Mouse (Mus musculus): ENCODE data around the gene Tbck. TPM values are rescaled to one million over a fixed set of nuclear protein-coding genes. Genes with fewer than 3 reads are reported as not detected.

Tbck gene
- polyA plus RNA-seq, 1 experiment from 2014 or later = 14.8 TPM

- no peak overlapping the region for H3K27ac ChIP-seq
- H3K4me1 ChIP-seq = peaks cover 13% of the 10 kb centered on the region
- DNase-seq (ENCODE audit: low spot score) = peak; percentile 52
- H3K9me3 ChIP-seq = no peaks in the 10 kb centered on the region
- no peaks in the 10 kb centered on the region for H3K27me3 ChIP-seq (ENCODE audit: insufficient read depth, poor library complexity, severe bottlenecking)
- H3K36me3 ChIP-seq = no peaks in the 10 kb centered on the region
- WGBS = 78% methylated on average over 2 of the region's 2 CpGs
- no peak overlapping the region for H3K4me3 ChIP-seq
These were observed 166.5 kb downstream of the Tbck start for GRCm38 (mm10) chr3:132850431-132850830.

DNA sequence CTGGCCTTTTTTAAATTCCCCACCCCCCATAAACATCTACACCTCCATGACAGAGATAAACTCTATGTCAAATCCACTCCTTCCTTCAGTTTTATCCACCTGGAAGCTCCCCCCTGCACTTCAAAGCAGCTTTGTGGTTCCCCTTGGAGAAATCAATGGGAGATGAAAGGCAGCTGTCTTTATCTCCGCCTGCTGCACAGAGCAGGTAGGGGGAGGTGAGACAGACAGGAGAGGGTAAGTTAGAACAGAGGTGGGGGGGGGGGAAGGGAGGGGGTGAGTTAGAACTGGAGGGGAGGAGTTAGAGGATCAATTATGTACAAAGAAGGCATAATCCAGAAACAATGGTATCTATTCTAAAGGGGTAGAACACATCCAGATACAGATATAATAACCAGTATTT, 167.5 kb downstream of the Tbck start:
- no peak overlapping the region for H3K4me3 ChIP-seq
- peak; percentile 35 for DNase-seq (ENCODE audit: low spot score)
- peaks cover 14% of the 10 kb centered on the region for H3K4me1 ChIP-seq
- H3K36me3 ChIP-seq = no peaks in the 10 kb centered on the region
- H3K9me3 ChIP-seq = no peaks in the 10 kb centered on the region
- H3K27me3 ChIP-seq (ENCODE audit: insufficient read depth, poor library complexity, severe bottlenecking) = no peaks in the 10 kb centered on the region
- no peak overlapping the region for H3K27ac ChIP-seq
- WGBS = 34% methylated on average over 1 of the region's 1 CpGs

GRCm38 (mm10) chr3:132851841-132852728, 168.1 kb downstream of the Tbck start:
- no peak overlapping the region for H3K27ac ChIP-seq
- no peaks in the 10 kb centered on the region for H3K36me3 ChIP-seq
- no peaks in the 10 kb centered on the region for H3K9me3 ChIP-seq
- H3K4me3 ChIP-seq = no peak overlapping the region
- DNase-seq (ENCODE audit: low spot score) = peak; percentile 51
- H3K27me3 ChIP-seq (ENCODE audit: insufficient read depth, poor library complexity, severe bottlenecking) = no peaks in the 10 kb centered on the region
- WGBS = 57% methylated on average over 28 of the region's 28 CpGs
- H3K4me1 ChIP-seq = peaks cover 18% of the 10 kb centered on the region

GRCm38 (mm10) chr3:132854271-132854670, 170.3 kb downstream of the Tbck start:
- Histone ChIP-seq H3K4me1 (peaks cover 23% of the 10 kb centered on the region), H3K27me3 (ENCODE audit: insufficient read depth, poor library complexity, severe bottlenecking) (no peaks in the 10 kb centered on the region), H3K27ac (no peak overlapping the region), H3K4me3 (no peak overlapping the region), H3K9me3 (no peaks in the 10 kb centered on the region), H3K36me3 (no peaks in the 10 kb centered on the region)
- peak; percentile 50 for DNase-seq (ENCODE audit: low spot score)
- WGBS = 89% methylated on average over 9 of the region's 9 CpGs

DNA sequence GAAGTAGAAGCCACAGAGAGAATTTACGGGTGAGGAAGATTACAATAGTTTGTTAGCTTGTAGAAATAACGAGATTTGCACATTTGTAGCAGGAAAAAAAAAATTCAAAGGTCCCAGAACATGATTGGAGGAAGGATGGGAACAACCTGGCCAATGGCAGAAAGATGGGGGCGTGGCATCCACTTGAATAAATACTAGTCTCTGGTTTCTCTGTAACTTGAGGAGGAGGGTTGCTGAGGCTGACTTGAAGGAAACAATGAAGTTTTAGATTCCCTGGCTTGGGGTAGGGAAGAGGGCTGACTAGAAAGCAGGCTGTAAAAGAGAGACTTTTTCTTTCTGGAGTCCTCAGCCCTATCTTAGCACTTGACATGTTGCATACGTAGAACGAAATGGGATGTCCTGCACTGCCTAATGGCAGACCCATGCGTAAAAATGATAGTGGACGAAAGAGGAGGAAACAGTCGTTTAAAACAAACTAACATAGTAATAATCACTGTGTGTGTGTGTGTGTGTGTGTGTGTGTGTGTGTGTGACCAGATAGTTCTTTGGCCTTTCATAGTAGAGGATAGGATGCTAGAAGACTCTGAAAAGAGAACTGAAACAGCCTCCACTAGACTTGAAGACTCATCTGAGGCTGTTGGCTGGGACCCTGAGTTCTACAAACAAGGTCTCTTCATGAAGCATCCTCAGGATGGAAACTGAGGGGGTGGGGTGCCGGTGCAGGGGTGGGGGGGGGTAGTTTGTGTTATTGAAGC, 171.7 kb downstream of the Tbck start:
- Histone ChIP-seq H3K4me3 (no peak overlapping the region), H3K27me3 (ENCODE audit: insufficient read depth, poor library complexity, severe bottlenecking) (no peaks in the 10 kb centered on the region), H3K4me1 (peaks cover 35% of the 10 kb centered on the region), H3K36me3 (no peaks in the 10 kb centered on the region), H3K27ac (no peak overlapping the region), H3K9me3 (no peaks in the 10 kb centered on the region)
- WGBS = 58% methylated on average over 9 of the region's 9 CpGs
- peak; percentile 53 for DNase-seq (ENCODE audit: low spot score)

DNA sequence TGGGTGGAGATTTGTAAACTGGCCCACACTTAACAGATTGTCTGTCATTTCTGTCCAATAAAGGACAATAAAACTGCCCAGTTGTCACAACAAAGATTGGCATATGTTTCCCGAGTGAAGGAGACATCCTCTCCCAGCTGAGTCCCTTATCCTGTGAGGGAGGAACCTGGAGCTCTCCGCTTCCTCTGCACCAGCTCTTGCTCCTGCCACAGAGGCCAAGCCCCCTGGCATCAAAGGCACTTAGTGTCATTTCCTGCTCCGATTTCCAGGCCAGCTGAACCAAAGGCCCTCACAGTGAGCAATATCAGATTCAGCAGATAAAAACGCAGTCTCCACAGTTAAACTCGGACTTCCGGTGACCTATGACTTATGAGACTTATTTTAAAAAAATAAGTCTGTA, 172.7 kb downstream of the Tbck start:
- H3K36me3 ChIP-seq = no peaks in the 10 kb centered on the region
- H3K27ac ChIP-seq = no peak overlapping the region
- DNase-seq (ENCODE audit: low spot score) = peak; percentile 58
- no peaks in the 10 kb centered on the region for H3K27me3 ChIP-seq (ENCODE audit: insufficient read depth, poor library complexity, severe bottlenecking)
- no peak overlapping the region for H3K4me3 ChIP-seq
- H3K4me1 ChIP-seq = peaks cover 32% of the 10 kb centered on the region
- no peaks in the 10 kb centered on the region for H3K9me3 ChIP-seq
- 55% methylated on average over 6 of the region's 6 CpGs for WGBS

- H3K4me1 ChIP-seq = peaks cover 22% of the 10 kb centered on the region
- no peaks in the 10 kb centered on the region for H3K36me3 ChIP-seq
- H3K27ac ChIP-seq = peak overlapping the region; percentile 25; the same call in 1 of the 2 replicates
- H3K9me3 ChIP-seq = no peaks in the 10 kb centered on the region
- 67% methylated on average over 11 of the region's 11 CpGs for WGBS
- DNase-seq (ENCODE audit: low spot score) = no peak
- no peaks in the 10 kb centered on the region for H3K27me3 ChIP-seq (ENCODE audit: insufficient read depth, poor library complexity, severe bottlenecking)
- no peak overlapping the region for H3K4me3 ChIP-seq
These were observed 174.9 kb downstream of the Tbck start for GRCm38 (mm10) chr3:132858849-132859248.

DNA sequence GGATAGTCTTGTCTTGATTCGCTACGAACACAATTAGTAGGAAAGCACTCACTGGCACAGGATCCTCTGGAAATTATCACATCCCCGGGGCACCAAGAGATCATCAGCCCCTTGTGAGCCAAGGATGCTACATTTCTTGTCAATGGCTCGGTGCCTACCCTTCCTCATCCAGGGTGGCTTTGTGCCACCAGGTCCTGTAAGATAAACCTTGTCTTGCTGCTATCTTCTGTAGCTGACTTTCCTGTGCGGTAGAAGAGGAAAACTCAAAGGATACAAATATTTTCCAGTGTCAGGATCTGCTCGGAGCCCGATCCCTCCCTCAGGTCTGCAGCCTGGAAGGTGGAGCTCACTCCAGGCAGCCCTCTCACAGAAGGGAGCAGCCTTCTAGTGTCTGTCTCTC, 175.6 kb downstream of the Tbck start:
- 65% methylated on average over 7 of the region's 7 CpGs for WGBS
- Histone ChIP-seq H3K36me3 (no peaks in the 10 kb centered on the region), H3K4me3 (no peak overlapping the region), H3K27ac (peak overlapping the region; percentile 52), H3K4me1 (peaks cover 22% of the 10 kb centered on the region), H3K27me3 (ENCODE audit: insufficient read depth, poor library complexity, severe bottlenecking) (no peaks in the 10 kb centered on the region), H3K9me3 (no peaks in the 10 kb centered on the region)
- DNase-seq (ENCODE audit: low spot score) = no peak

GRCm38 (mm10) chr3:132860796-132861195, 176.9 kb downstream of the Tbck start:
- no peak for DNase-seq (ENCODE audit: low spot score)
- Histone ChIP-seq H3K27ac (no peak overlapping the region), H3K4me3 (no peak overlapping the region), H3K4me1 (peaks cover 22% of the 10 kb centered on the region), H3K9me3 (no peaks in the 10 kb centered on the region), H3K27me3 (ENCODE audit: insufficient read depth, poor library complexity, severe bottlenecking) (no peaks in the 10 kb centered on the region), H3K36me3 (no peaks in the 10 kb centered on the region)
- WGBS = 81% methylated on average over 8 of the region's 8 CpGs

DNA sequence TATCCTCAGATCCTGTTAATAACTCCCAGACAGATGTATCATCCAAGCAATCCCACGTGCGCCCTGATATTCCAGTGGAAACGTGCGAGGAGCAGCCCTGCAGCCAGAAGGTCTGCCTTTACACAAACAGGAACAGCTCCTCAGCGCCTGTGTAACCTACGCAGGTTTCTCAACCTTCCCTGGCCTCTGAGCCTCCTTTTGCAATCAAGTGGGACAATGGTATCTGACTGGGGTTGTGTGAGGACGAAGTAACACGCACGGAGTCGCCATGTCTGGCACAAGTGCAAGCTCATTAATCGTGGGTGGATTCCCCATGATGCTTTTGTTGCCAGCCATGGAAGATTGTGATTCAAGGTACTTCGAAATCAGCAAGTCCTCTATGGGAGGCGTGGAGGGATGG, 179.9 kb downstream of the Tbck start:
- Histone ChIP-seq H3K4me1 (peaks cover 13% of the 10 kb centered on the region), H3K27ac (no peak overlapping the region), H3K4me3 (no peak overlapping the region), H3K27me3 (ENCODE audit: insufficient read depth, poor library complexity, severe bottlenecking) (no peaks in the 10 kb centered on the region), H3K9me3 (no peaks in the 10 kb centered on the region), H3K36me3 (no peaks in the 10 kb centered on the region)
- 82% methylated on average over 13 of the region's 13 CpGs for WGBS
- no peak for DNase-seq (ENCODE audit: low spot score)

GRCm38 (mm10) chr3:132864329-132864919, 180.5 kb downstream of the Tbck start:
- H3K36me3 ChIP-seq = no peaks in the 10 kb centered on the region
- no peak for DNase-seq (ENCODE audit: low spot score)
- H3K27ac ChIP-seq = no peak overlapping the region
- 72% methylated on average over 14 of the region's 14 CpGs for WGBS
- no peaks in the 10 kb centered on the region for H3K9me3 ChIP-seq
- no peak overlapping the region for H3K4me3 ChIP-seq
- H3K4me1 ChIP-seq = peaks cover 12% of the 10 kb centered on the region
- H3K27me3 ChIP-seq (ENCODE audit: insufficient read depth, poor library complexity, severe bottlenecking) = no peaks in the 10 kb centered on the region

DNA sequence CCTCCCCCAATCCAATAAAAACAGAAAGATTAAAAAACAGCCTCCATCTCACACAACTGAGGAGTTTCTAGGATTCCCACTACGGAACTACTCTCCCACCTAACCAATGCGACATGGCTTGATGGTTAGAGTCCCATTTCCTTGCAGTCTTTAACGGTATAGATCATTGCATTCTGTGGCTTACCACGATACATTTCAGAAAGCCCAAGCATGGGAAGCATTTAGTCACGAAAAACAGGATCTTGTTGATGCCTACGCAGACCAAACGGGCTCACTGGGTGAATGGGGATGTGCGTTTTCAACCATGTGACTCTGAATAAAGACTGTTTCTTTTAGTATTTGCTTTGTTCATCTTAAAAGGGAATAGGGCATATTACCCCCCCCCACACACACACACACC, 181.0 kb downstream of the Tbck start:
- Histone ChIP-seq H3K4me3 (no peak overlapping the region), H3K4me1 (peaks cover 6% of the 10 kb centered on the region), H3K9me3 (no peaks in the 10 kb centered on the region), H3K27me3 (ENCODE audit: insufficient read depth, poor library complexity, severe bottlenecking) (no peaks in the 10 kb centered on the region), H3K36me3 (no peaks in the 10 kb centered on the region), H3K27ac (no peak overlapping the region)
- 82% methylated on average over 8 of the region's 8 CpGs for WGBS
- DNase-seq (ENCODE audit: low spot score) = no peak

DNA sequence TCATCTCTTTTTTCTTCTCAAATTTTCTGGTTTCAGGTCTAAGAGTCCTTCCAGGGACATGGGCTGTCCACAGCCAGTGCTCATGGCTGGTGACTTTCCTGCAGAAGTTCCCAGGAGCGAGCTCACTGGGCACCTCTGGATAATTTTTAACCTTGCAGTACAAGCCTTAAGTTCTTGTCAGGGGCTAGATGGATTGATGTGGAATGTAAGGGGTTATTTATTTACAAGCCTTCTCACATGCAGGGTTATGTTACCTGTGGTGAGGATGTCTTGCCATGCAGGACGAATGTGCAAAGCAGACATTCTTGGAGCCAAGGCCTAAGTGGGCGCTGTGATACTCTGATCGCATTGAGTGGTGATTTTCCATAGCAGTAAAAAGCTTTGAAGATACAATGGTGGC, 181.7 kb downstream of the Tbck start:
- Histone ChIP-seq H3K4me3 (no peak overlapping the region), H3K4me1 (peaks cover under 1% of the 10 kb centered on the region; the same call in 1 of the 2 replicates), H3K27ac (no peak overlapping the region), H3K9me3 (no peaks in the 10 kb centered on the region), H3K36me3 (no peaks in the 10 kb centered on the region), H3K27me3 (ENCODE audit: insufficient read depth, poor library complexity, severe bottlenecking) (no peaks in the 10 kb centered on the region)
- no peak for DNase-seq (ENCODE audit: low spot score)
- WGBS = 89% methylated on average over 4 of the region's 4 CpGs

Measured in heart, embryonic 10.5 days (tissue).